Mouse (Mus musculus) stomach, embryonic 15.5 days (tissue): ENCODE results near the gene Nisch. TPM values are rescaled to one million over a fixed set of nuclear protein-coding genes. Genes with fewer than 3 reads are reported as not detected.

Source experiments
- ATAC-seq: fragments of 200-750 bp; cut with Nextera tagmentation; 2 replicates; pipeline ENCODE4 v1.8.0; 2017; ENCODE audit warnings: low read depth, moderate number of reproducible peaks, moderate TSS enrichment; ENCODE audit not compliant: insufficient read depth, low FRiP score
- H3K27ac ChIP-seq: fragments of 300-500 bp; sonication (generic); 2 replicates; pipeline ENCODE4 v1.5.1; 2015; ENCODE audit warnings: mild to moderate bottlenecking, inconsistent platforms
- H3K27me3 ChIP-seq: fragments of 300-500 bp; sonication (generic); replicated peaks from 2 replicates; pipeline ENCODE4 v1.6.1; 2015; ENCODE audit warnings: inconsistent platforms
- H3K36me3 ChIP-seq: fragments of 300-500 bp; sonication (generic); 2 replicates; pipeline ENCODE4 v1.6.1; 2015; ENCODE audit warnings: inconsistent platforms
- H3K4me1 ChIP-seq: fragments of 300-500 bp; sonication (generic); 2 replicates; pipeline ENCODE4 v1.6.1; 2015; ENCODE audit warnings: inconsistent platforms
- H3K4me2 ChIP-seq: fragments of 300-500 bp; sonication (generic); 2 replicates; pipeline ENCODE4 v1.6.1; 2015; ENCODE audit warnings: mild to moderate bottlenecking, inconsistent platforms
- H3K4me3 ChIP-seq: fragments of 300-500 bp; sonication (generic); replicated peaks from 2 replicates; pipeline ENCODE4 v1.5.1; 2015; ENCODE audit warnings: inconsistent platforms
- H3K9ac ChIP-seq: fragments of 300-500 bp; sonication (generic); 2 replicates; pipeline ENCODE4 v1.6.1; 2015; ENCODE audit warnings: inconsistent platforms
- H3K9me3 ChIP-seq: fragments of 300-500 bp; sonication (generic); 2 replicates; pipeline ENCODE4 v1.6.1; 2016; ENCODE audit warnings: inconsistent platforms
- WGBS: fragments of 180-500 bp; shearing (Covaris S2); methylation state at CpG from one replicate; pipeline ENCODE4 v1.1.7; 2015; 5-methylcytosine and 5-hydroxymethylcytosine counted together
- polyA plus RNA-seq: library from polyadenylated mRNA; unstranded; fragments of >200 nt; fragmentation: Nextera tagmentation; extraction: Ambion mirVana; gene quantifications from 2 replicates; pipeline ENCODE4 v1.2.1, GENCODE M21; 2015

Nisch gene
- polyA plus RNA-seq, 1 experiment from 2014 or later, result 319 TPM

DNA sequence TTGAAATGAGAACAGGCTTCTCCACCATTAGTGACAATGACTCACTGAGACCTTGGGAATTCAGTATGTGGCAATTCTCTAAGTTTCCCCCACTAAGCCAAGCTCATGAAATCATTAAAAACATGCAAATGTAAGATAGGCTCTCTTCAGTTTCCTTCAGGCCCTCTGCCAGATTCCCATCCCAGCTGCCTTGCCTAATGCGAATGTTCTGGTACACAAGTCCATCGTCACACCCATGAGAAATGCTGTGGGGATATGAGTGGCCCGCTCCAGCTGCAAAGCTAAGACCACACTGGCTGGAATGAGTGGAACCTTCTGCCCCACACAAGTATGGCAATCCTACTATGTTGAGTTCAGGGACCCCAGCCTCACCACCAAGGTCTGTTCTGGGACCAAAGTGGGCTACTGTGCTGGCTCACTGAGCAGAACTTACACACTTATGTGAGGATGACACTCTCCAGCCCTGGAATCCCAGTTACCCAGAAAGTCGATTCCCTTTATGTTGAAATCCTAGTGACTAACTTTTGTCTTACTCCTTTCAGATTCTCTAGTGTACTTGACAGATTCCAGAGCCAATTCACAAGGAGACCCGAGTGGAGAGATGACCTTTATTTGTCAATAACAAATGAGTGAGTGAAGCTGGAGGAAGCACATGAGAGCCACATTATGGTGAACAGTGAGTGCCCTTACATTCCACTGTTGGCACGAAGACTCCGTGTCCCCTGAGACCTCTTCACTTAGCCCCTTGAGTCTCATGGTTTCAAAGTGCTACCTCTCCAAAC is 20.5 kb upstream of the Nisch start:
- Histone ChIP-seq H3K36me3 (no peaks in the 10 kb centered on the region), H3K9me3 (no peaks in the 10 kb centered on the region), H3K4me2 (no peak overlapping the region), H3K27ac (no peak overlapping the region), H3K4me3 (no peak overlapping the region), H3K9ac (no peak overlapping the region), H3K4me1 (0 out of 2 replicates have a peak, but pooled peaks cover 3% of the 10 kb centered on the region), H3K27me3 (no peaks in the 10 kb centered on the region)
- no peak for ATAC-seq
- 77% methylated on average over 7 of the region's 7 CpGs for WGBS

DNA sequence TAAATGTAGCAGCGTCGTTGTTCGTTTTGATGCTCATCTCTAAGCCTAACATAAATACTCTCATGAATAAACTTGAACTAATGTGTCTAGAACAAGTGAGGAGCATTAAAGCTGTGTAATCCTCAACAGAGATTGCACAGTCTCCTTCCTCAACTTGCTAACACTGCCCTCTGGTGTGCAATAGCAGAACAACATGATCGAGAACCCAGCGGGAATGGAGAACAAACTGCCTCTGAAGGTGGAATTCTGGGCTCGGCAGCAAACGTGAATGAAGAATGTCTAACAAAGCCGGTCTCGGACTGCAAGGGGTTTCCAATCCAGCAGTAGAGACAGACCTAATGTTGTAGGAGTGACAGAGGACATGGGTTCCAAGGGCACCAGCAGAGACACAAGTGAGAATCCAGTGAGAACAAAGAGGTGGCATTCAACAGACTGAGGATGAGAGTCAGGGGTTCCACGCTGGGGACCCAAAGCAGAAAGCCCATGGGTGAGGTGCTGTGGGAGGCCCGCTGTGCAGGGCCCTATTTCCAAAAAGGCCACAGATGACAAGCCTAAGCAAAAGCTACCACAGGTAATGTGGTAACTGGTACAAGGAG is 17.3 kb upstream of the Nisch start:
- Histone ChIP-seq H3K4me3 (no peak overlapping the region), H3K27ac (no peak overlapping the region), H3K9me3 (no peaks in the 10 kb centered on the region), H3K36me3 (no peaks in the 10 kb centered on the region), H3K4me1 (0 out of 2 replicates have a peak, but pooled peaks cover 3% of the 10 kb centered on the region), H3K4me2 (no peak overlapping the region), H3K27me3 (no peaks in the 10 kb centered on the region), H3K9ac (no peak overlapping the region)
- no peak for ATAC-seq
- WGBS, result 14% methylated on average over 11 of the region's 11 CpGs

DNA sequence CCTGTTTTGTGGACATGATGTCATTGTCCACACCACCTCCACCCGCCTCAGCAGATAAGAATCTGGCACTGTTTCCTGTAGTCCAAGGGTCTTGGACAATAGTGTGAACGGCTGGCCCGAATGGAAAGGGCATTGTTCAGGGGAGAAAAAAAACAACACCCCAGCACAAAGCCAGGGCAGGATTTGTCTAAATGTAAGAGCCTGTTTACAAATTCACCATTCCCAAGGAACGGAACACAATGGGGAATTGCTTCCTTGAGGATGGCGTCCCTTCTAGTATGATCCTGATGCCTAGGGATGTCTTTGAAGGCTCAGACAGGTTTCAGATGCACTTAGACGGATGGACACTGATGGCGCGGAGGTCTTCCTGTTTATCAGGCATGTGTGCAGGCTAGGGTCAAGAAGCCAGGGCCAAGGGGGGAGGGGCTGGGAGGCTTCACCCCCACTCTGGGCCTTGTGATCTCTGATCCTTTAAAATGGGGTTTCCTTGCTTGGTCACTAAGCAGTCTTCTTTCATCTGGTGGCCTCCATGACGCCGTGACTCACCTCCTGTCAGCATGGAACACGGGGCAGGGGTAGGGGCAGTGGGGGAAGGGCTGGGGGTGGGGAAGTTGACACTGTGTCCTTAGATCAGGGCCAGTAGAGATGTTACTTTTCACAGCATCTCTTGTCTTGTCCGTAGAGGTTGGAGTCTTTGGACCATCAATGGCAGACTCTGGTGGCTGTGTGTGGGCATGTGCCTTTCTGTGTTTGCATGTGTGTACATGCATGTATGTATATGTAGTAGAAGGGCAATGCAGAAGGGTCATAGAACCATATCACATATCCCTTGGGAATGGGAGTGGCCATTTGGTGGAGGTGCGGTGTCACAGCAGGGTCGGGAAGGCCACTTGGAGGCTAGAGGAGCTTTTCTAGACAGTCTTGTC is 16.6 kb upstream of the Nisch start:
- H3K27ac ChIP-seq, result no peak overlapping the region
- no peaks in the 10 kb centered on the region for H3K36me3 ChIP-seq
- H3K4me1 ChIP-seq, result 0 out of 2 replicates have a peak, but pooled peaks cover 3% of the 10 kb centered on the region
- H3K9ac ChIP-seq, result no peak overlapping the region
- H3K27me3 ChIP-seq, result no peaks in the 10 kb centered on the region
- 68% methylated on average over 14 of the region's 14 CpGs for WGBS
- H3K4me2 ChIP-seq, result no peak overlapping the region
- H3K4me3 ChIP-seq, result no peak overlapping the region
- peak; percentile 11; the same call in 1 of the 2 replicates for ATAC-seq
- no peaks in the 10 kb centered on the region for H3K9me3 ChIP-seq

DNA sequence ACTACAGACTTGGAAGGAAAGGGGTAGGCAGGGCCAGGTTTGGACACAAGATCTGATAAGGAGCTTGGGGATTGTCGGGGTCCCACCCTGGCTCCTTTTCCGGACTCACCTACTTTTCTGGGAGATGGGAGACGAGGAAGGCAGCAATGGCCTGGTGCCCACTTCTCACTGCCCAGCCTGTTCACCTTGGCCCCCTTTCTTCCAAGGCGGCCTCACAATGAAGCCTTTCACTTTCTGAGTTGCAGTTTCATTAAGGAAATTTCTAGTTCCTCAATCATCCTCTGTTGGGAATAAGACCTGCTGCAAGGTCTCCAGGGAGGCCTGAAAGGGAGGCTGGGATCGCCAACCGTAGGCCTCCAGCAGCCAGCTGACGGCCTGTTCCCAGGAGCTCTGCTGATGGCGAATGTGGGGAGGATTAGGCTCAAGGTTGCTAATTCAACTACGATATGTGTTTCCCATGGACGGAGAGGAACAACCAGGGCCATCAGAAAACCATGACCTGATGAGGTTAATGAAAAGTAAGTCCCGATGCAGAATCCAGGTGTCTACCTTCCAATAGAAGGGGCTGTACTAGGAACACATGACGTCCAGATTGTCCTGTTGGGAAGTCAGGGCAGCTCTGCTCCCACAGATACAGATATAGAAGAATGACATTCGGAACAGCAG is 15.8 kb upstream of the Nisch start:
- Histone ChIP-seq H3K4me3 (no peak overlapping the region), H3K4me1 (0 out of 2 replicates have a peak, but pooled peaks cover 3% of the 10 kb centered on the region), H3K9me3 (no peaks in the 10 kb centered on the region), H3K9ac (no peak overlapping the region), H3K36me3 (no peaks in the 10 kb centered on the region), H3K27me3 (no peaks in the 10 kb centered on the region), H3K4me2 (no peak overlapping the region), H3K27ac (no peak overlapping the region)
- ATAC-seq, result no peak
- 83% methylated on average over 13 of the region's 13 CpGs for WGBS

DNA sequence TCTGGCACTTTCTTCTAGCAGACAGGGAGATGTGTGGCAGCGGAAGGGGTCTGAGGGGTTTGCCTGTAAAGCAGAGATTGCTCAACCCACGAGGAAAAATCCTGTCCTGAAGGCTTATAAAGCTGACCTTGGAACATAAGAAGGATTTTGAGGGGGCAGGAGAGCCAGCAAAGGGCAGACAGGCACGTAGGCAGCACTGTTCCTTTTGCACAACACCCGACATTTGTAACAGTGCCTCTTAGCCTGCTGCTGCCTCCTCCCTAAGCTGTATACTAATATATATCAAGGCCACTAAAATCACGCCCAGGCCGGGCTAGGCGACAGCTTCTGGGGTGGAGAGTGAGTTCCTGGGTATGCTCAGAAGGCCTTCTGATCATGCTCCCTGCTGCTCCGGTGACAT is 13.7 kb upstream of the Nisch start:
- Histone ChIP-seq H3K4me2 (no peak overlapping the region), H3K27me3 (no peaks in the 10 kb centered on the region), H3K4me1 (peaks cover 8% of the 10 kb centered on the region; the same call in 1 of the 2 replicates), H3K36me3 (no peaks in the 10 kb centered on the region), H3K27ac (no peak overlapping the region), H3K9ac (no peak overlapping the region), H3K4me3 (no peak overlapping the region), H3K9me3 (no peaks in the 10 kb centered on the region)
- 59% methylated on average over 8 of the region's 8 CpGs for WGBS
- ATAC-seq, result no peak

DNA sequence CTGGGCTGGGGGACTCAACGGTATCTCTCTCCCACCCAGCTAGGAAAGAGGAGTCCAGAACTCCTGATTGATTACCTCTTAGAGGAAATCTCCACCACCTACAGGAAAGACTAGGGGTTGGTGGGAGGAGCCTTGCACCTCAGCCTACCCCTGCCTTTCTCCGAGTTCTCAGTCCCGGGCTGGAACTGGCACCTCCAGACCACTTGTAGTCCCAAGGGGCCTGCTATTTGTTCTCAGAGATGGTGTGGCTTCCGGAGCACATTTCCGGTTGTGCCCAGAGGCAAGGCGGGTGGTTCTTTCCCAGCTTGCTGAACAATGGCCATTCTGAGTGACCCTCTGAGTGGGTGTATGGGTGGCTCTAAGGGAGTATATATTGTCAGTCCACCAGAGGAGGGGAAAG is 11.5 kb upstream of the Nisch start:
- H3K9ac ChIP-seq, result no peak overlapping the region
- no peaks in the 10 kb centered on the region for H3K27me3 ChIP-seq
- no peak overlapping the region for H3K4me2 ChIP-seq
- H3K9me3 ChIP-seq, result no peaks in the 10 kb centered on the region
- no peaks in the 10 kb centered on the region for H3K36me3 ChIP-seq
- no peak for ATAC-seq
- no peak overlapping the region for H3K27ac ChIP-seq
- H3K4me3 ChIP-seq, result no peak overlapping the region
- 55% methylated on average over 6 of the region's 6 CpGs for WGBS
- peaks cover 5% of the 10 kb centered on the region; the same call in 1 of the 2 replicates for H3K4me1 ChIP-seq

DNA sequence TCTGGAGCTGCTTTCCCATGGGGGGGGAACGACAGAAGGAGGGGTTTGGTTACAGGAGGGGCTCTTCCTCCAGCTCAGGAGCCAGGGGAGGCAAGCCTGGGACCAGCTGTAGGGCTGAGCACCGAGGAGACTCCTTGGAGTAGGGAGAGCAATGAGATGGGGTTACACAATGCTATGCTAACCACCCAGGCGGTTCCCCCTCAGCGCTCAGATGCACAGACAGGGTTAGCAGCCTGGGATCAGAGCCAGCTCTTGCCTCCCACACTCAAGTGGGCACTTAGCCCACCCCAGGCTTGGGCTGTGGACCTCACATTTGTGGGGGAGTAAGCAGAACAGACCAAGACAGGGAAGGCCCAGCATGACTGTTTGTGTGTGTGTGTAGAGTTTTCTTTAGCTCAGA is 10.2 kb upstream of the Nisch start:
- H3K27me3 ChIP-seq, result no peaks in the 10 kb centered on the region
- ATAC-seq, result peak; percentile 81
- H3K36me3 ChIP-seq, result no peaks in the 10 kb centered on the region
- H3K4me2 ChIP-seq, result no peak overlapping the region
- H3K9ac ChIP-seq, result no peak overlapping the region
- no peak overlapping the region for H3K4me3 ChIP-seq
- WGBS, result 33% methylated on average over 4 of the region's 4 CpGs
- peaks cover 5% of the 10 kb centered on the region; the same call in 1 of the 2 replicates for H3K4me1 ChIP-seq
- H3K9me3 ChIP-seq, result no peaks in the 10 kb centered on the region
- peak overlapping the region; percentile 10; the same call in 1 of the 2 replicates for H3K27ac ChIP-seq

DNA sequence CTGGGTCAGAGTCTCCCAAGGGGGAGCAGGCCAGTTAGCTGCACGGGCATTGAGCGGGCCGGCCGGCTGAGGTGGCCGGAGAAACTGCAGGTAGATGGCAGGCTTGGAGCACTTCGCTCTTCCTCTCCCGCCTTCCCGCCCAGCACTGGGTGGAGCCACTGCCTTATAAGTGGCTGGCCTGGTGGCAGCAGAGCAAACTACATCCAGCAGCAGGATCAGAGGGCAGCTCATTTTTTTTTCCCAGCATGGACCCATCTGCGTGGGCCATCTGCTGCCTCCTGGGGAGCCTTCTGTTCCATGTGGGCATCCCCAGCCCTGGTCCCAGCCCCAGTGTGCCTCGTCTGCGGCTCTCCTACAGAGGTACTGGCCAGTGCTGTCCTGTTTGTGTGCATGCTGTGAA is 920 bp upstream of the Nisch start, which contains the start of gene Sema3g:
Gene Sema3g (plus strand): TSS at position 195 of the 400 bp plus-strand sequence.
- H3K27ac ChIP-seq, result no peak within 1 kb of the TSS
- WGBS, result 12% methylated on average over 11 of the region's 11 CpGs
- no peaks in the 10 kb centered on the region for H3K27me3 ChIP-seq
- no peaks in the 10 kb centered on the region for H3K36me3 ChIP-seq
- H3K4me3 ChIP-seq, result no peak within 1 kb of the TSS
- no peak within 1 kb of the TSS for H3K9ac ChIP-seq
- no peaks in the 10 kb centered on the region for H3K9me3 ChIP-seq
- 0 out of 2 replicates have a peak, but pooled peaks cover 9% of the 10 kb centered on the region for H3K4me1 ChIP-seq
- ATAC-seq, result peak; percentile 79
- H3K4me2 ChIP-seq, result peak within 1 kb of the TSS; percentile 32

DNA sequence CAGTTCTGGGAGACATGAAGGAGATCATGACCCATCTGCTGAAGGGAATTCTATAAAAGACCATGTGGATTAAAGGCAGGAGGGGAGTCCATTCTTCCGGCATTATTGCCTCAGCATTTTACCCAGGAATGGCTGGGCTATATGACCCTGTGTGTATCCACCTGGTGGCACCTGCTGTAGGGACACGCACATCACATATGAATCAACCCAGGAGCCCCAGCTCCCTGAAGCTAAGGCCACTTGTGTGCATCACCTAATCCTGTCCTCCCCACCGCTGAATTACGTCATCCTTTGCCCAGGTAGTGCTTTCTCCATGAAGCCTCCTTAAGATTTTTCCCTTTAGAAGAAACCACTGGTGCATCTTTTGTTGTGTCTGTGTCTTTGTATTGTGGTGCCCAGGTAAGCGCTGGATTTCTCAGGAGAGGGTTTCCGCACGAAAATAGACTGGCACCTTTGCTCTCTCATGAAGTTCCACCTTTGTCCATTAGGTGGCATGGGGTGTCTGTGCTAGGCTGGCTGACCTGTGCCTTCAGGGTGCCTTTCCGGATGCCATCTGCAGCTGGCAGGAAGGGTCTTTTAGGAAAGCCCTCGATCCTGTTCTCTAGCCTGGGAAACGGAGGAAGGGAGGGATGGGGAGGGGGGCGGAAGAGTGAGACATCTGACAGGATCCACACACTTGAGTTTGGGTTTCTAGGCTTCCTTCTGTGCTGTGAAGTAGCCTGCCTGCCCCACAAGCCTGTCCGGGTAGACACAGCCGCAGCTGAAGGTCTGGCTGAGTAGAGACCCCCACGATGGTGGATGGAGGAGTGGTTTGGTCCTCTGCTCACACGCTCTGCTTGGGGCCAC is 1.4 kb downstream of the Nisch start:
- no peaks in the 10 kb centered on the region for H3K27me3 ChIP-seq
- H3K36me3 ChIP-seq, result no peaks in the 10 kb centered on the region
- ATAC-seq, result no peak
- no peaks in the 10 kb centered on the region for H3K9me3 ChIP-seq
- no peak overlapping the region for H3K9ac ChIP-seq
- no peak overlapping the region for H3K4me2 ChIP-seq
- H3K4me1 ChIP-seq, result 0 out of 2 replicates have a peak, but pooled peaks cover 9% of the 10 kb centered on the region
- no peak overlapping the region for H3K27ac ChIP-seq
- no peak overlapping the region for H3K4me3 ChIP-seq
- 29% methylated on average over 15 of the region's 15 CpGs for WGBS

DNA sequence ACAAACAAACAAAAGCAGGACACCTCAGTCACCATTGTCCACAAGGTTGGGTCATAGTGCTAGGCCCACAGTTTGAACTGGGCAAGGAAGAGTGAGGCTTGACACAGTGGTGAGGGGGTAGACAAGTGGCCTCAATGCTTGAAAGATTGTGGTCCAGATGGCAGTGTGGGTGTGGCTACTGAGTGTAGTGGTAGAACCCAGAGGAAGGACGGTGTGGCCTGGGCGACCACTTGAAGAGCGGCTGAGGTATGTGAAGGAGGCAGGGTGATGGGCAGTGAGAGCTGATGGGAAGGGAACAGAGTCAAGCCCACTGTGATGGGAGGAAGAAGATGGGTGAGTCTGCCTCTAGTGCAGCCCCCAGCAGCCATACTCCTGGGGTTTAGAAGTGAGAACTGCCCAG is 2.1 kb downstream of the Nisch start:
- WGBS, result 77% methylated on average over 3 of the region's 3 CpGs
- ATAC-seq, result no peak

More for the DNA sequence above, 2.1 kb downstream of the Nisch start:
- H3K9ac ChIP-seq, result no peak overlapping the region
- no peak overlapping the region for H3K27ac ChIP-seq
- no peaks in the 10 kb centered on the region for H3K27me3 ChIP-seq
- no peaks in the 10 kb centered on the region for H3K9me3 ChIP-seq
- H3K4me1 ChIP-seq, result 0 out of 2 replicates have a peak, but pooled peaks cover 9% of the 10 kb centered on the region
- H3K4me2 ChIP-seq, result no peak overlapping the region
- H3K36me3 ChIP-seq, result no peaks in the 10 kb centered on the region
- H3K4me3 ChIP-seq, result no peak overlapping the region
